Mouse (Mus musculus) intestine, embryonic 16.5 days (tissue): ENCODE data around the gene Prss28. TPM values are rescaled to one million over a fixed set of nuclear protein-coding genes. Genes with fewer than 3 reads are reported as not detected.

Experiments
- ATAC-seq: fragments of 200-750 bp; cut with Nextera tagmentation; 2 replicates; pipeline ENCODE4 v1.8.0; 2017; ENCODE audit warnings: moderate TSS enrichment, moderate library complexity
- H3K27ac ChIP-seq: fragments of 300-500 bp; sonication (generic); 2 replicates; pipeline ENCODE4 v1.5.1; 2014; ENCODE audit warnings: mild to moderate bottlenecking, low read length
- H3K27me3 ChIP-seq: fragments of 300-500 bp; sonication (generic); replicated peaks from 2 replicates; pipeline ENCODE4 v1.6.1; 2014; ENCODE audit warnings: low read length, control low read depth, mixed read lengths; ENCODE audit not compliant: control insufficient read depth, insufficient read depth
- H3K36me3 ChIP-seq: fragments of 300-500 bp; sonication (generic); 2 replicates; pipeline ENCODE4 v1.6.1; 2014; ENCODE audit warnings: low read length, control low read depth; ENCODE audit not compliant: control insufficient read depth, insufficient read depth
- H3K4me1 ChIP-seq: fragments of 300-500 bp; sonication (generic); 2 replicates; pipeline ENCODE4 v1.6.1; 2014; ENCODE audit warnings: low read length, control low read depth, mixed read lengths; ENCODE audit not compliant: control insufficient read depth, insufficient read depth
- H3K4me2 ChIP-seq: fragments of 300-500 bp; sonication (generic); 2 replicates; pipeline ENCODE4 v1.6.1; 2014; ENCODE audit warnings: low read depth, low read length, control low read depth
- H3K4me3 ChIP-seq: fragments of 300-500 bp; sonication (generic); 2 replicates; pipeline ENCODE4 v1.5.1; 2014; ENCODE audit warnings: mild to moderate bottlenecking, low read length
- H3K9ac ChIP-seq: fragments of 300-500 bp; sonication (generic); 2 replicates; pipeline ENCODE4 v1.6.1; 2014; ENCODE audit warnings: low read depth, low read length
- H3K9me3 ChIP-seq: fragments of 300-500 bp; sonication (generic); 2 replicates; pipeline ENCODE4 v1.6.1; 2016; ENCODE audit warnings: low read length, control low read depth; ENCODE audit not compliant: control insufficient read depth
- WGBS: fragments of 180-500 bp; shearing (Covaris S2); extraction: QIAGEN DNeasy Blood & Tissue Kit; methylation state at CpG from one replicate; pipeline ENCODE4 v1.1.7; 2014; 5-methylcytosine and 5-hydroxymethylcytosine counted together
- polyA plus RNA-seq: library from polyadenylated mRNA; unstranded; fragments of >200 nt; fragmentation: Nextera tagmentation; extraction: Ambion mirVana; gene quantifications from 2 replicates; pipeline ENCODE4 v1.2.1, GENCODE M21; 2015

The Prss28 gene
- polyA plus RNA-seq, 1 experiment from 2014 or later = not detected

DNA sequence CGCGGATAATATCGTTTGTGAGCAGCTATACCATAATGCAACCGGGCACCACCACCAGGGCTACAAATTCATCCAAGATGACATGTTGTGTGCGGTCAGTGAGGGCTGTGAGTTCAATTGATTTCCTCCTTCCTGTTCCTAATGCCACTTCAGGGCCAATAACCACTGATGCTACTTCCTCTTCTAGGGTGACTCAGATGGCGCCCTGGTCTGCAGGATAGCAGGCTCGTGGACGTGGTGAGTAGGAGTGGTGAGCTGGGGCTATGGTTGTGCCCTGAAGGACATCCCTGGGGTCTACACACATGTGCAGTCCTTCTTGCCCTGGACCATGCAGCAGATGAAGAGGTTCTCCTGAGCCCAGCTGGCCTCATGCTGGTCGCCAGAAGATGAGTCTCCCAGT is 23.9 kb downstream of the Prss28 start:
- Histone ChIP-seq H3K4me1 (no peaks in the 10 kb centered on the region), H3K9me3 (no peaks in the 10 kb centered on the region), H3K4me2 (no peak overlapping the region), H3K36me3 (no peaks in the 10 kb centered on the region), H3K27me3 (no peaks in the 10 kb centered on the region), H3K9ac (no peak overlapping the region), H3K27ac (no peak overlapping the region), H3K4me3 (no peak overlapping the region)
- ATAC-seq = no peak
- WGBS = 80% methylated on average over 9 of the region's 9 CpGs

DNA sequence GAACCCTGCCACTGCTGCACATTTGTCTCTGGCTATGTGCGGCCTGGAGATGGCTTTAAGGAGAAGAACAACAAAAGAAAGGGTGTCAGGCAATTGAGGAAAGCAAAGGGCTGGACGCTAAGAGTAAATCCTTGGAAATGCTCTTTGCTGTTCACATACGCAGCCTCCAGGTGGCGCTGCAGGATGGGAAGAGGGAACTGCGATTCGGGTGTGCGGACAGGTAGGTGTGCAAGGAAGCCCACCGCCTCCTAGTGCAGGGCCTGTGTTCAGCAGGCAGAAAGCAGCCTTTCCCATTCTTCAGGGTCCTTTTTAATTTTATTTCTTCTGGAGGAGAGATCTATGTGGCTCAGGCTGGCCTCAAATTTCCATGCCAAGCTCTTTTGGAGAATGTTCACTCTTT is 25.5 kb downstream of the Prss28 start:
- Histone ChIP-seq H3K9ac (no peak overlapping the region), H3K4me3 (no peak overlapping the region), H3K9me3 (no peaks in the 10 kb centered on the region), H3K4me1 (no peaks in the 10 kb centered on the region), H3K27me3 (no peaks in the 10 kb centered on the region), H3K27ac (no peak overlapping the region), H3K36me3 (no peaks in the 10 kb centered on the region), H3K4me2 (no peak overlapping the region)
- 3% methylated on average over 8 of the region's 8 CpGs for WGBS
- ATAC-seq = no peak

DNA sequence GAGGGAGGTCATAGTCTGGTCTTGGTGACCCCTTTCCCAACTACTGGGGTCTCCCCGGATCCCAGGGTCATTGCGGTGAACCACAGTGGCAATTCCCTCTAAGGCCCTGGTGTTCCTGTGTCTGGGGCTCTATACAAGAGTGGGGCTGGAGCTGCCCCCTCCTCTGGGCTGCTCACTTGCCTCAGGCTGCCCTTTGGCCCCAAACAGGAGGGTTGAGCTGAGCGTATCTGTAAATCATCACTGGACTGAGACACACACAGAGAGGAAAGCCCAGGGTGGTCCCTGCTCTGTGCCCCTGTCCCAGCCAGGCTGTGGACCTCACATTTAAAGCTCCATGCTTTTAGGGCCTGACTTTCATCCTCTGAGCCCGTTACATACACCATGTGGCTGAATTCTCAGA is 29.8 kb downstream of the Prss28 start:
- no peak overlapping the region for H3K27ac ChIP-seq
- WGBS = 70% methylated on average over 4 of the region's 4 CpGs
- no peaks in the 10 kb centered on the region for H3K9me3 ChIP-seq
- H3K4me3 ChIP-seq = no peak overlapping the region
- H3K9ac ChIP-seq = no peak overlapping the region
- H3K36me3 ChIP-seq = no peaks in the 10 kb centered on the region
- no peaks in the 10 kb centered on the region for H3K27me3 ChIP-seq
- no peak for ATAC-seq
- no peak overlapping the region for H3K4me2 ChIP-seq
- H3K4me1 ChIP-seq = no peaks in the 10 kb centered on the region

GRCm38 (mm10) chr17:25340003-25340402 is 31.6 kb downstream of the Prss28 start:
- no peak overlapping the region for H3K4me2 ChIP-seq
- no peaks in the 10 kb centered on the region for H3K27me3 ChIP-seq
- H3K27ac ChIP-seq = no peak overlapping the region
- no peaks in the 10 kb centered on the region for H3K36me3 ChIP-seq
- ATAC-seq = no peak
- H3K9me3 ChIP-seq = no peaks in the 10 kb centered on the region
- WGBS = 83% methylated on average over 6 of the region's 6 CpGs
- no peak overlapping the region for H3K9ac ChIP-seq
- no peak overlapping the region for H3K4me3 ChIP-seq
- H3K4me1 ChIP-seq = no peaks in the 10 kb centered on the region

- no peaks in the 10 kb centered on the region for H3K9me3 ChIP-seq
- no peaks in the 10 kb centered on the region for H3K27me3 ChIP-seq
- ATAC-seq = no peak
- no peaks in the 10 kb centered on the region for H3K36me3 ChIP-seq
- no peak overlapping the region for H3K9ac ChIP-seq
- no peaks in the 10 kb centered on the region for H3K4me1 ChIP-seq
- no peak overlapping the region for H3K4me3 ChIP-seq
- no peak overlapping the region for H3K27ac ChIP-seq
- 39% methylated on average over 3 of the region's 3 CpGs for WGBS
- no peak overlapping the region for H3K4me2 ChIP-seq
Measured at GRCm38 (mm10) chr17:25341490-25341889, 33.0 kb downstream of the Prss28 start.

- Histone ChIP-seq H3K36me3 (no peaks in the 10 kb centered on the region), H3K9me3 (no peaks in the 10 kb centered on the region), H3K27ac (no peak within 1 kb of the TSS), H3K4me1 (no peaks in the 10 kb centered on the region), H3K4me2 (no peak within 1 kb of the TSS), H3K27me3 (no peaks in the 10 kb centered on the region), H3K9ac (no peak within 1 kb of the TSS), H3K4me3 (no peak within 1 kb of the TSS)
- 97% methylated on average over 4 of the region's 4 CpGs for WGBS
- no peak for ATAC-seq
Measured at GRCm38 (mm10) chr17:25345462-25345861, 37.0 kb downstream of the Prss28 start, which contains the start of gene Tpsab1. Gene Tpsab1, minus strand, starts transcription at chr17:25345562.

DNA sequence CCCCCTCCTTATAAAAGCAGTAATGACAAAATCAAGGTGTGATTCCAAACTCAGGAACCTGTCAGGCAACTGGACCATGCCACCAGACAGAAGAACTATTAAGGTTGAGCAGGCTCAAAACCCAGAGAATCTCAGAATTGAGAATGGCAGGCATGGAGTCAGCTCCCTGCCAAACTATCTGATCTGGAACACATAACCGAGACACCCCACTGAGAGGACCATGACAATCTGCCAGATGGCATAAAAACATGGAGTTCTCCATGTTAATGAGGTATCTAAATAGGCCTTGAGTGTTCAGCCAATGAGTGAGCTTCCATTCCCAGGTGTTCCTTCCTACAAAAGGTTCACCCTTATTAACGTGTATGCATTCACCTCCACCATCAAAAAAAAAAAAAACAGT is 52.8 kb downstream of the Prss28 start:
- no peak overlapping the region for H3K27ac ChIP-seq
- 0 out of 2 replicates have a peak, but pooled peaks cover under 1% of the 10 kb centered on the region for H3K27me3 ChIP-seq
- H3K4me2 ChIP-seq = no peak overlapping the region
- H3K9me3 ChIP-seq = no peaks in the 10 kb centered on the region
- H3K4me3 ChIP-seq = no peak overlapping the region
- H3K9ac ChIP-seq = no peak overlapping the region
- no peak for ATAC-seq
- no peaks in the 10 kb centered on the region for H3K4me1 ChIP-seq
- WGBS = 72% methylated on average over 2 of the region's 2 CpGs
- H3K36me3 ChIP-seq = no peaks in the 10 kb centered on the region

Other genes starting within 250 kb of the Prss28 start
- 22.2 and 25.8 TPM in 2 replicates for gene Tmem204, start 225.1 kb upstream of the Prss28 start, polyA plus RNA-seq
- gene Telo2, start 192.7 kb upstream of the Prss28 start, polyA plus RNA-seq = 32.1 and 32.3 TPM in 2 replicates
- gene Ptx4, start 187.9 kb upstream of the Prss28 start, polyA plus RNA-seq = 0.20 and 0.24 TPM in 2 replicates
- 21.8 and 23.5 TPM in 2 replicates for gene Clcn7, start 175.3 kb upstream of the Prss28 start, polyA plus RNA-seq
- gene Ccdc154, start 146.2 kb upstream of the Prss28 start, polyA plus RNA-seq = 0.15 and 0.18 TPM in 2 replicates
- gene Gm38655, start 133.2 kb upstream of the Prss28 start, polyA plus RNA-seq = 1.3 and 1.6 TPM in 2 replicates
- gene BC003965, start 124.1 kb upstream of the Prss28 start, polyA plus RNA-seq = 35.1 and 39.7 TPM in 2 replicates
- 4.8 and 5.3 TPM in 2 replicates for gene Unkl, start 120.2 kb upstream of the Prss28 start, polyA plus RNA-seq
- 40.6 and 45.8 TPM in 2 replicates for gene Gnptg, start 68.5 kb upstream of the Prss28 start, polyA plus RNA-seq
- 33.1 and 37.0 TPM in 2 replicates for gene Tsr3, start 68.5 kb upstream of the Prss28 start, polyA plus RNA-seq
- 2.5 and 4.0 TPM in 2 replicates for gene Baiap3, start 52.3 kb upstream of the Prss28 start, polyA plus RNA-seq
- gene Ube2i, start 34.0 kb upstream of the Prss28 start, polyA plus RNA-seq = 430 and 478 TPM in 2 replicates
- 0.39 and 0.62 TPM in 2 replicates for gene Prss34, start 10.3 kb upstream of the Prss28 start, polyA plus RNA-seq
- not detected in 2 replicates for gene Prss29, start 10.0 kb downstream of the Prss28 start, polyA plus RNA-seq
- gene Tpsab1, start 36.9 kb downstream of the Prss28 start, polyA plus RNA-seq = 0.22 TPM in 1 of 2 replicates, not detected in the other
- 3.7 and 4.5 TPM in 2 replicates for gene Tpsb2, start 57.7 kb downstream of the Prss28 start, polyA plus RNA-seq
- 26.3 and 28.6 TPM in 2 replicates for gene Tpsg1, start 60.6 kb downstream of the Prss28 start, polyA plus RNA-seq
- 2.2 and 3.0 TPM in 2 replicates for gene Cacna1h, start 125.1 kb downstream of the Prss28 start, polyA plus RNA-seq
- gene Tekt4, start 146.0 kb downstream of the Prss28 start, polyA plus RNA-seq = not detected in 2 replicates
- 0.78 and 1.0 TPM in 2 replicates for gene Sstr5, start 188.6 kb downstream of the Prss28 start, polyA plus RNA-seq